Mouse (Mus musculus) monocyte, adult 2 months (primary cell): ENCODE measurements around the gene Foxr2.

Experiments used
- DNase-seq, 2 experiments: peaks; one replicate each; pipeline ENCODE4 v3.0.0; 2022; ENCODE audit warnings: low spot score in 2 of 2, low read depth in 1 of 2

Gene Foxr2

GRCm38 (mm10) chrX:153118486-153118885, at the start of gene Foxr2:
Gene Foxr2 (plus strand): TSS chrX:153118786.
- DNase-seq = no peak

- no peak for DNase-seq
These were observed 427 bp downstream of the Foxr2 start for GRCm38 (mm10) chrX:153119013-153119412.

GRCm38 (mm10) chrX:153139734-153140515, 21.3 kb downstream of the Foxr2 start, which contains the start of gene Rragb:
Gene Rragb (plus strand): TSS chrX:153139981.
- peak; percentile 10 to 45 for DNase-seq

GRCm38 (mm10) chrX:153142656-153143055, 24.1 kb downstream of the Foxr2 start:
- DNase-seq = no peak

- DNase-seq = no peak
These were observed 33.2 kb downstream of the Foxr2 start for GRCm38 (mm10) chrX:153151766-153152165.

GRCm38 (mm10) chrX:153155322-153155721, 36.7 kb downstream of the Foxr2 start:
- DNase-seq = no peak

GRCm38 (mm10) chrX:153174786-153175185, 56.2 kb downstream of the Foxr2 start:
- no peak for DNase-seq

GRCm38 (mm10) chrX:153182221-153182620, 63.6 kb downstream of the Foxr2 start:
- no peak for DNase-seq
